Mouse (Mus musculus): Measurements from ENCODE around the gene Kazn.

Kazn gene

DNA sequence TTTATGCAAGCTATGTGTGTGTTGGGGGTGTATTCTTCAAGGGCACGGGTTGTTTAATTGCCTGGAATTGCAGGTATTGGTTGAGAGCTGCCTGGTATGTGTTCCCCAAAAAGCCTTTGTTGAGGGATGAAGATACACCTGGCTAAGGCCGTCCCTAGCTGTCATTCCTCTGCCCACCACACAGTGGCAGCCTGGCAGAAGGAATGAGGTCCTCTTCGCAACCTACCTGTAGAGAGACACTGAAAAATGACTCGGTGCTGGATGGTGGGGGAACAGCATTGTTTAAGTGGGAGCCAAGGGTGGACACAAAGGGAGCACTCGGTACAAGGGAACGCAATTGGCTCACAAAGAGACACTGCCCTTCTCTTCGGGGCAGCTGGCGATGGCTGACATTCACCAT is 125.9 kb downstream of the Kazn start:
- in situ Hi-C loops (cut with MboI), result no loop called here

DNA sequence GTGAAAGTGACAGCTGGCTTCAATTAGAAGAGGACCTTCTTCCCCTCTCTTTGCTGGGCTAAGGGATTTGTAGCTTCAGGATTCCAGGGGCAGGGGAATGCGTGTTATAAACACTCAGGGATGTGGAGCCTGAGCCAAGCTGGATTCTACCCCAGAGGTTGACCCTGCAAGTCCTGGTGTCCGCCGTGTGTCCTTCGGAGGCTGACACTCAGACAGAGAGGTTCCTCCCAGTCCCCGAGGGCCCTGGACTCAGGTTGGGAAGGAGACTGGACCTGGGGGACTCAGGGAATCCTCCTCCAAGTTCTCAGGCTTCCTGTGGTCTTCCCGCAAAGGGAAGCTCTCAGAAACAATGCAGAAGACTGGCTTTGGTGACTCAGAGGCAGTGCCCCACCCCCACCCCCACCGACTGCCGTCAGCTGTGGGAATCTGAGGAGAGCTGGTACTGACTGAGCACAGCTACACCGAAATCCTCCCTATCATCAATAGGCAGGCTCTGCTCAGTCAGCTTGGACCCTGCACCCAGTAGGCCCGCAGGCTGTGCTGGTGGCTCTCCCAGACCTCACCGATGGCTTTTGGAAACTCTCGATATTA is 136.0 kb downstream of the Kazn start:
- in situ Hi-C loops (cut with MboI), result no loop called here

DNA sequence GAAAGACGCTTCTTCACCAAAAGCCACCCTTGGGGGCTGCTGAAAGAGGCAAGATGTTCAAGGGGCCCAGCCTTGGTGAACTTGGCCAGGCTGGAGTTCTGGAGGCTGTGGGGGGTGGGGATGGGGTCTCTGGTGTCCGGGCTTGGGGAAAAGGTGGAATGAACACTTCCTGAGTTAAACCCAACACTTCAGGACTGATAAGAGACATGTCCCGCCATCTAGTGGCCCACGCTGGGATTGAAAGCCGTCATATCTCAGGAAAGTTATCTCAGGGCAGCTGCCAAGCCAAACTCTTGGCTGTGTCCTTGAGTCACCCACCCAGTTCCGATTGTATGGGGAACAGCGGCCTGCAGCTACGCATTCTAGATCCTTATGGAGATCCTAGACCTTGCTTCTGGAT is 140.9 kb downstream of the Kazn start:
- in situ Hi-C loops (cut with MboI), result no loop called here

DNA sequence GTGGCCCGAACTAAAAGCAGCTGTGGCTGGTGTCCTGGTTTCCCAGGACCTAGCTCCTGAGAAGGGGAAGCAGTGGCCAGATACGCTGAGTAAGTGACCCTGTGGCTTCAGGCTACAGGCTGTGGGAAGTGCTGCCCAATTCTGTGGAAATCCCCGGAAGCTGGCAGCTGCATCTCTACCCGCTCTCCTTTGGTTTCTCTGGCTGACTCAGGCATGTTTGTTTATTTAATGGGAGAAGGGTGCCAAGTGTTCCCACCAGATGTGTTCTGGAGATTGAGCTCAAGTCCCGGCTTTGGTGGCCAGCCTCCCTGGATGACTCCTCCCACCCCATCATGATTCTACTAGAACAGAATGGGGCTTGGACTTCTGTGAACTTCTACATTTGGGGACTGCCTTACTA is 141.3 kb downstream of the Kazn start:
- in situ Hi-C loops (cut with MboI), result no loop called here

DNA sequence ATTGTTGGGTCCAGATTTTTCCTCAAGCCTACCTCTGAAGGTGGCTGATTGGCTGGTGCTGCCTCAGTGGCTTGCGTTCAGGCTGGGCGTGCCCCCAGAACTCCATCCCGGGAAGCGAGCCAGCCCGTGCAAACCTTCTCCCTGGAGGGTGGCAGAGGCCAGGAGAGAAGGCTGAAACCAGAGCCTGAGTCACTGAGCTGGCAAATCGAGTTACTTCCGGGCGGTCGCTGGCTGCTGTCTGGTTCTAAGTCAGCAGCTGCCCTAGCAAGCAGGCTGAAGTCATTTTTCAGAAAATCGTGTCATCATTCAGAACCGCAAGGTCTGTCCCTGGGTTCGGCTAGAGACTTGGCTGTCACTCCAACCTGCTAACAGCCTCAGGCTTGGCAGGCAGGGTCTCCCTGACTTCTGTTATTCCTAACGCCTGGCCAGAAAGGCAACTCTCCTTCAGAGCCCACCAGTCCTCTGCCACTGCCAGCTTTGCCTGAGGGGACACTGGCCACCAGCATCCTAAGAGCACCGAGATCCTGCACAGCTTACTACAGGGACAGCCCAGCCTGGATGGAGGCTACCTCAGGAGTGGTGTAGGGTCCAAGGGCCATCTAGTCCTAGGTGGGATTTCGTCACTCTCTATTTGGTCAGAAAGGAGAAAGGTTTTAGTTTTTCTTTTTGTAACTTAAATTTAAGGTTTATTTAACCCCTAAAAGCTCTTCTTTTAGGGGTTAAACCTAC is 143.5 kb downstream of the Kazn start:
- in situ Hi-C loops (cut with MboI), result no loop called here

DNA sequence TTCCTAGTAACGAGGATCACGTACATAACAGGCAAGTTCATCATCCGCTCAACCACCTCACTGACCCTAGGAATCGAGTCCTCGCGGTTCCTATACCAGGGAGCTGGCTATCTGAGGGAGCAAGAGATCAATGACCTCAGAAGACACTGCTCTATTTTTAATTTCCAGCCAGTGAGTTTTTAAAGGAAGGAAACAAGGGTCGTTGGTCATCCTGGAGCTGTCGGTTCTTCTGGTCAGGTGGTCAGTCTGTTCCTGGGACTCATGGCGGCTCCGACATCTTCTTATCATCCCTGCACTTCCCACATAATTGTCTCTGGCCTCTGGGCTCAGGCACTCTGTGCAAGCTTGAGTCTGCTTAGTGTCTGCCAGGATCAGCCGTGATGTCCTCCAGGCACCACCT is 144.8 kb downstream of the Kazn start:
- in situ Hi-C loops (cut with MboI), result no loop called here

DNA sequence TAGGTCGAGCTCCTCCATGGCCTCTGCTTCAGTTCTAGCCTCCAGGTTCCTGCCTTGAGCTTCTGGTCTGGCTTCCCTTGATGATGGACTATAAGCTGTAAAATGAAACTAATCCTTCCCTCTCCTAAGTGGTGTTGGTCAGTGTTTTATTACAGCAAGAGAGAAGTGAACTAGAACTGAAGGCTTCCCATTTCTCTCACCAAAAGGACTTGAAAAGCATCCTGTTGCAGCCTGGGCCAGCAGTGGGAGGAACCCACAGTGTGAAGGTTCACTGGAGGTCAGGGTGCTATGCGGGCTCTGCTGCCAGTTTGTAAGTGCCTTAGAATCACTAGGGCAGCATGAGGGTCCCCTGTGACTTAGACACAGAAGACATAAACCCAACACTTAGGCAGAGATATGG is 148.1 kb downstream of the Kazn start:
- in situ Hi-C loops (cut with MboI), result no loop called here

DNA sequence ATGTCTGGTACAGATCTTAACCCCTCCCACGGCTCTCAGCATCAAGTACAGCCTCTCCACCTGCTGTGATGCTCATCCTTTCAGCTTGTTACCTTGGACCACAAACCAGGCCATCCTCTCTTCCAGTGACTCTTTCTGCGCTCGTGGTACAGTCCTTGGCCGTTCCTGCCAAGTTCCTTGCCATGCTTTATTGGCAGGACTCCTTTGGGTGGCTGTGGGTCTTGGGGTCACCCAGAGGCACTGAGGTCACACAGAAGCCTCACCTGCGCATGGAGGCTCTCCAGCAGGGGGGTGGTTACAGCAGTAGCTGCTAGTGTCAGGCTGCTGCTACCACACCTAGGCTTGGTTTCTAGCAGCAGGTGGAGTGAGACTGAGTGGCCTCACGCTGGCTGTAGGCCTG is 149.2 kb downstream of the Kazn start:
- in situ Hi-C loops (cut with MboI), result no loop called here

DNA sequence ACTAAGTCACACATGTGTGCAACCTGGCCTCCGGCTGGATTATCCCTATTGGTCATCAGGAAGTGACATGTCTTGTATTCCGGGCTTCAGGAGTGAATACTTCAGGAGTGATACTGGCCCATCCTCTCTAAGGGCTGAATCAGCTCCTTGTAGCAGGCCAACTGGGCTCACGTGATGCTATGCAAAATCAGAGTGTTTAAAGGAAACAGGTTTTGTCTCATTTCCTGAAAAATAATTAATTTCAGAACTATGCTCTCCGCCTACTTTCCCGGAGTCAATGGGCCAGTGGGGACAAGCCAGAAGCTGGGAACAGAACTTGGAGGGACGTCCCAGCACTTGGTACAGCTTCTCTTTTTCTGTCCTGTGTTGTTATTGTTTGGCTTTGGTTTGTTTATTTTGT is 150.4 kb downstream of the Kazn start:
- in situ Hi-C loops (cut with MboI), result no loop called here

DNA sequence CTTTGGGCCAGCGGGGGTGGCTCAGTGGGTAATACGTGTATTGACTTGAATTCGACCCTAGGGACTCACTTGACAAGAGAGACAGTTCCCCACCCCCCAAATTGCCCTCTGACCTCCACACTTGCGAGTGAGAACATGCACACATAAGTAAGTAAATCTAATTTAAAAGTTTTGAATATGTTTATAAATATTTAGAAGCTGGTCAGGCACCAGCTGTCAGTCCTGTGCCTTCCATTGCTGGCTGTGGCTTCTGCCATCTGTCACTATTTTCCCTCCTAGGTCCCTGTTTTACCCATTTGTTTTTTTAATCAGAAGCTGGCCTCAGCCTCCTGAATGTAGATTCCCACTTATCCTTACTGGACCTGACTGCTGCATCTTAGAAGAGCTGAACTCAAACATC is 150.8 kb downstream of the Kazn start:
- in situ Hi-C loops (cut with MboI), result no loop called here

DNA sequence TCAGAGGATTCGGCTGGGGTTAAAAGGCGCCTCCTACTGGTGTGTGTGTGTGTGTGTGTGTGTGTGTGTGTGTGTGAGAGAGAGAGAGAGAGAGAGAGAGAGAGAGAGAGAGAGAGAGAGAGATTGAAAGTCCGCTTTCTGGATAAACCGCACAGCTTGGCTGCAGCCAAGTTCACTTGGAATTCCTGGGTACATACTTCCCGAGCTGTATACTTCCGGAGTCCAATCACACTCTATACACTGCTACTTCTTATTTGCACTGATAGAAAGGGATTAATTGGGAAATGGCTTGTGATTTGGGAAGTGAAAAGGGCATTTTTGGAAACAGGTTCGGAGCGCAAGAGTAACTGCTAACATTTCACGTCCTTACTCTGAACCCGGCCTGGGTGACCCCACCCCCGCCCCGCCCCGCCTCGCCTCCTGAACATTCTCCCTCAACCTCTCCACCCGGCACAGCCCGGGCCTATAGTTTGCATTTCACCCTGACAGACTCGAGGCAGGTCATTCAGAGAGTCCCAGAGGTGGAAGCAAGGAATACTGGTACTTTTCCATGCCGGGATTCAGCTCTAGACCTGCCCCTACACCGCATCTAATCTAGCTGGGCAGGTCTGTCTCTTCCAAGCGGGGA is 154.2 kb downstream of the Kazn start:
- in situ Hi-C loops (cut with MboI), result no loop called here

DNA sequence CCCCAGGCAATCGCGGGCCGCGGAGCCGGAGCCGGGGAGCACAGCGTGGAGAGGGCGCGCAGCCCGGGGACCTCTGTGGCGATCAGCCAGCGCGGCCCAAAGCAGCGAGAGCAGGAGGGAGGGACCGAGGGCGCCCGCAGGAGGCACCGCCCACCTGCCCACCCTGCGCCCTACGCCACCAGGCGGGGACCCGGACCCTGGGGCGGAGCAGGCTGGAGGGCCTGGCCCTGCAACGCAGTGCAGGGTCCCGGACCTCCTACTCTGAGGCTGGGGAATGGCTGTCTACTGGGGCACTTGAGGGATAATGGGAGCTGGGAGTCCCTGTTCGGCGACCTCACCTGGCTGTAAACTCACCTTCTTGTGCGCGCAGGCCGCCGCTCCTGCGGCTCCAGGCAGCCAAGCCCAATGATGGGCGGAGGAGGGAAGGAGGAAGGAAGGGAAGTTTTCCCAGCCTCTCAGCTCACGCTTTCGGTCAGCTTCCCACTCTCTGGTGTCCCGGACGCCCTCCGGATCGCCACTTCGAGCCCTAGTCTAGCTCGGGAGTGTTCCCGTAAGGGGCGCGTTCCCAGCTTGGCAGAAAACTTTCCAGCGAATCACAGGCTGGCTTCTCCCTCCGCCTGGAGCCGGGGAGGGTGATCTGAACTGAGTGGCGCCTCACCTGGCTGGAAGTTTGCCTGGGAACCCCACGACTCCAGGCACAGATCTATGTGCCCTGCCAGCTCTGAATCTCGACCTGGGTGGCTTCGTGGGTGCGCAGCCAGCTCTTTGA is 154.9 kb downstream of the Kazn start, which contains the start of gene Tmem51:
Gene Tmem51 (minus strand): TSS at position 174 of the 769 bp plus-strand sequence.
- in situ Hi-C loops (cut with MboI), result no loop called here

DNA sequence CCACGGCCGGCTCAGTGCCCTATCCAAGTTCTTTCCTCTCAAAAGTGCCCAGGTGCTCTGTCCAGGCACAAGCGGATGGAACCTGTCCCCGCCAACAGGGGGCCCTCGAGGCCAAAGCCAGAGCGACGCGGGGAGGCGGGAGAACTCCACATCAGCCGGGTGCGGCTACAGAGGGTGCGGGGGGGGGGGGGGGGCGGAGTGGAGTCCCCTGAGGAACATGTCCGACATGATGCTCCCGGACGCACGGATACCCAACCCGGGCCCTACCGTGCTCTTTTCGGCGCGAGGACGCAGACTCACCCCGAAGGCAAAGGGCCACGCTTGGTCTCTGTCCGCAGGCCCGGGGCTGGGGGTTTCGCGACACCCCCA is 155.5 kb downstream of the Kazn start:
- in situ Hi-C loops (cut with MboI), result no loop called here

DNA sequence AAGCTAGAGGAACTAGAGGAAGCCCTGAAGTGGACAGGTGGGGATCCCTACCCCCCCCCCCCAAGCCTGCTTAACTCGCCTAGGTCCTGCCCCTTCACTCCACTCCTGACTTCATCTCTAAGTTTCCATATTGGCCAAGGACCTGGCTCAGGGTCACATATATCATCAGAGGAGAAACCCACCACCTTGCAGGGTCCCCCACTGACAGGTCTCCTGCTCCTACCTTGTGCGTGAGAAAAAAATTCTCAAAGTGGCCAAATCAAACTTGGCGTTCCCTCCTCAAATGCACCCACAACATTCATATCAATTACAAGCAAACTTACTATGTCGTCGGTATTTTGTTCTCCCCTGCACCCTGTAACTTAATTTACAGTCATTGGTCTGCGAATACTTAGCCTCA is 156.0 kb downstream of the Kazn start:
- in situ Hi-C loops (cut with MboI), result no loop called here

DNA sequence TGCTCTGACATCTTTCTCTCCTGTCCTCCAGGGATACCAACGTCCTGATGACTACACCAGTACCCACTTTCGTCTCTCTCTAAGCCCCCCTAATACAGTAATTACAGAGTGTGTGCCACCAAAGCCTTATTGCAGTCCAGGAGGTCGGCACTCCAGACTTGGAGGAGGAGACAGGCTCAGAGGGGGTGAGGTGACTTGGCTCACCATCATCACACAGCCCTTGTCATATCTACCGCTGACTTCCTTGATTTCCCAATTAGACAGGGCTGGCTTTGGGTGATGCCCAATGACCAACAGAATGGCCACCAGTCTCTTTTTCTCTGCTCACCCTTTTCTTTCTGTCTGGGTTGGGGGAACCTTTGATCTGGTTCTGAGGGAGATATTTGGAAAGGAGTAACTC is 156.5 kb downstream of the Kazn start:
- in situ Hi-C loops (cut with MboI), result no loop called here

DNA sequence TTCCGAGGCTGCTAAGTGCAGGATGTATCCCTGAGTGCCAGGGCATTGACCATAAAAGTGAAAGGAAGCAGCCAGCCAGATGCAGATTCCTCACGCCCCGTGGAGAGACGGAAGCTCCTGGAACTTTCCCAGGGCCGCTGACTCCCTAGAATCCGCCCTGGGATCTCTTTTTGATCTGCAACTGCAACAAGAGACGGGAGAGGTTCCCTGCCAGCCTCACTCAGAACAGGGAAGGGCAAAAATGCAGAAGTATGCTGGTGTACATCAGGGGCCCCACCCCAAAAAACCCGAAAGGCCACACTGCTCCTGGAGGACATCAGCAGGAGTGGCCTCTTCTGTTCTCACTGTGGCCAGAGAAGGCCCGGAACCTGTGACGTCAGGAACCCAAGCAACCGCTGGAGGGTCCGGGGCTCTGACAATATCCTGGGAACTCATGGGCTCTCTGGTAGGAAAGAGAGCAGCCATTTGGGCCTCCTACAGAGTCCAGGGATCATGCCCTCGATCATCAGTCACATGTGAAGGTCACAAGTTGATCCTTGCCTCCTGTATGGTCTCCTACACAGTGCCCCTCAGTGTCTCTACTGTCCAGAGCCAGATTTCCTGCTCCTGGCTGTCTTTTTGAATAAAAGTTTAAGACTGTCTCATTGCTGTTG is 157.4 kb downstream of the Kazn start:
- in situ Hi-C loops (cut with MboI), result no loop called here

DNA sequence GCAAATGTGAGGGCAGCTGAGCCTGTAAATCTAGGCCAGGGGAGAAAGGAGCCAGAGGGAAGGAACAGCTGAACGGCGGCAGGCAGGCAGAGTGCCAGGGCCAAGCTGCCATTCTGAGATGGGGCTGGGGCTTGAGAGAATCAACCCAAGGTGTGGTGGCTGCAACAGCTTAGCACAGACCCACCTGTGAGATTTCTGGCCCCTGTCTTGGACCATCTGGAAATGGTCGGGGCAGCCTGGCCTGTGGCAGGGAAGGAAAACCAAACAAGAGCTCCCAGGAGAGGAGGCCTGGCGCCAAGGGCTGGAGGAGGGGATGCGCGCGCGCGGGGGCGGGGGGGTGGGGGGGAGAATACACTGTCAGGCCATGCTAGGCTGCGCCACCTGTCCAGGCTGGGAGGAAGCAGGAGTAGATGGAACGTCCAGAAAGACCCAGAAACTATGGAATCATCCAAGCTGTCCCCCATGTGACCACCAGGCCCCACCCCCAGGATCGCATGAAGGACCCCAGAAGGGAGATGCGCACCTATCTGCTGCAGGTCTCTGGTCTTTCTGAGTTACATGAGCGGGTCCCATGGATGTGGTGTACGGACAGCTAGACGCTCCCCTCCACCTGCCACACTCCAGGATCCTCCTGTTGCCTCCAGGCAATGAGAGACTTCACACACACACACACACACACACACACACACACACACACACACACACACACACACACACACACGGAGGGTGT is 158.1 kb downstream of the Kazn start:
- in situ Hi-C loops (cut with MboI), result no loop called here

DNA sequence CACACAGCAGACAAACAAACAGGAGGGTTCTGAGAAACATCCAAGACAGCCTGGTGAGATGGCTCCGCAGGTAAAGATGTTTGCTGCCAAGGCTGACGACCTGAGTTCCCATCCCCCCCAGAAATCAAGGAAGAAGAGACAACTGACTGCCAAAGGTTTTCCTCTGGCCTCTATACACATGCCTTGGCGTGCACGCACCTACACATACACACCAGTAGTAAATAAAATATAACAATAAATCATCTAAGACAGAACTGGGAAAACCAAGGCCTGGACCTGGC is 158.8 kb downstream of the Kazn start:
- in situ Hi-C loops (cut with MboI), result no loop called here

DNA sequence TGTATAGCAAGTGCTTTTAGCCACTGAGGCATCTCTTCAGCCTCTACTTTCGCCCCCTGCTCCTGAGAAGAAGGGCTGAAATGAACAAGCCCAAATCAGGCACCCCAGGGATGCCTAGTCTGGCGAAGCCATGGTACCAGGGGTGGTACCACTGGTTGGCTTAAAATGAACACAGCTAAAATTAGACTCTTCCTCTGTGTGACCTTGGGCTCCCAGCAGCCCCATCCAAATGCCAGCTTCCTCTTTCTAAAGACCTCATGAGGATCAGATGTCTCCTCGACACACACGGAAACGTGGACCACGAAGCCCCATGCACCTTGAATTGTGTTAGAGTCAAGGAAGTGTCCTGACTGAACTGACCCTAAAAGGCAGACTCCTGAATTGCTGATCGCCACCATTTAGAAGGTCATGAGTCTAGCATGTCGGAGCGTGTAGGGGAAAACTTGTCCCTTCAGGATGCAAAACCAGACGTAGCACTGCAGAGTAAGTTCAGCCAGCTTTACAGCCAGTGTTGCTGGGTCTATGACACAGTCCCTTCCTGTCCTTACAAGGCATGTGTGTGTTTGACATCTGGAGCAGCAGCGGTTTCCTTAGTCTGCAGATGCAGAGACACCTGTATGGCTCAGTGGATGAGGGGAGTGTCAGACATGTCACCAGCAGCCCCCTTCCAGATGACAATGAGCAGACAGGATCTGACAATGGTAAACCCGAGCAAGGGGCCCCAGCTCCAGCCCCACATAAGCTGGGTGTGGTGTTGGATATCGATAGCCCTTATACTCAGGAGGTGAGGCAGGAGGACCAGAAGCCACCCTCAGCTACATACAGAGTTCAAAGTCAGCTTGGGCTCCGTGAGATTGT is 159.3 kb downstream of the Kazn start:
- in situ Hi-C loops (cut with MboI), result no loop called here

DNA sequence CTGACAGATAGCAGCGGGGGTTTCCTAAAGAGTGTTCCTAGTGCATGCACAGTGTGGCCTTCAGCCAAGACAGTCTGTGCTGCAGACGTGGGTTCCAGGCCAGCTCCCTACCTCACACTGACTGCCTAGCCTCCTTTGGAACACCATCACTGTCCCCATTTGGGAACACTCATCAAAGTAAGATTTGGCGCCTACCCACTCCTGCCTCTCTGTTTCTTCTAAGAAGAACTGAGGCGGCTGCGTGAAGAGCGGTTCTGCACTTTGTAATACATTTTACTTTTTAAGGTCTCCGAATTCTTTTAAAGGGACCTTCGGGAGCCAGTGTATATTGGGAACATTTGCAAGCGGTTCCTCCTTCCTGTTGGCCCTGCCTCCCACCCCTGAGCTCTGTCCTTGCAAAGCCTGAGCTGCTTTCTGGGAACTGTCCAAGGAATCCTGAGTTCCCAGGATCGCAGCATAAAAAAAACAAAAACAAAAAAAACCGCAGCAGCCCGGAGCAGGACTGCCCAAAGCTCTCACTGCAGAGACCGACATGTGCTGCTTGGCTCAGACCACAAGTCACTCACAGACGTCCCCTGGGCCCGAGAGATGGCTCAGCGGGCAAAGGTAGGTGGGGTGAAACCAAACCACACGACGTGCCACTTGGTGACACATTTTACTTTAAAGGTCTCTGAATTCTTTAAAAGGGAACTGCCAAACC is 161.5 kb downstream of the Kazn start:
- in situ Hi-C loops (cut with MboI), result no loop called here
